Mouse (Mus musculus): ENCODE data around the gene Btnl10.

Btnl10 gene

GRCm38 (mm10) chr11:58917745-58918366 is at the start of gene Btnl10:
TSS of gene Btnl10 (plus strand) at chr11:58917908.
- peak; percentile 82 for DNase-seq

- DNase-seq = no peak
Observed at GRCm38 (mm10) chr11:58867954-58868330, 49.8 kb upstream of the Btnl10 start.

GRCm38 (mm10) chr11:58870961-58871360 is 46.7 kb upstream of the Btnl10 start:
- no peak for DNase-seq

GRCm38 (mm10) chr11:58883756-58884155 is 34.0 kb upstream of the Btnl10 start:
- DNase-seq = no peak

- no peak for DNase-seq
Observed at GRCm38 (mm10) chr11:58890511-58890910, 27.2 kb upstream of the Btnl10 start.

GRCm38 (mm10) chr11:58894456-58894855 is 23.3 kb upstream of the Btnl10 start:
- DNase-seq = no peak

GRCm38 (mm10) chr11:58897485-58897884 is 20.2 kb upstream of the Btnl10 start:
- no peak for DNase-seq

- DNase-seq = peak; percentile 77
Observed at GRCm38 (mm10) chr11:58901080-58901479, 16.6 kb upstream of the Btnl10 start.

- peak; percentile 98 for DNase-seq
Observed at GRCm38 (mm10) chr11:58903511-58904409, 13.9 kb upstream of the Btnl10 start, which contains the start of gene Zfp39. TSS of gene Zfp39 (minus strand) at chr11:58904225.

- DNase-seq = no peak
Observed at GRCm38 (mm10) chr11:58904410-58904718, 13.3 kb upstream of the Btnl10 start.

GRCm38 (mm10) chr11:58904838-58905237 is 12.9 kb upstream of the Btnl10 start:
- DNase-seq = peak; percentile 68

- peak; percentile 62 for DNase-seq
Observed at GRCm38 (mm10) chr11:58913776-58914175, 3.9 kb upstream of the Btnl10 start.

- DNase-seq = peak; percentile 68
Observed at GRCm38 (mm10) chr11:58914461-58915028, 3.2 kb upstream of the Btnl10 start.

- peak; percentile 92 for DNase-seq
Observed at GRCm38 (mm10) chr11:58916879-58917744, 596 bp upstream of the Btnl10 start.

- peak; percentile 56 for DNase-seq
Observed at GRCm38 (mm10) chr11:58918759-58919158, 1.1 kb downstream of the Btnl10 start.

GRCm38 (mm10) chr11:58922420-58922819 is 4.7 kb downstream of the Btnl10 start:
- no peak for DNase-seq

- DNase-seq = no peak
Observed at GRCm38 (mm10) chr11:58926651-58927050, 8.9 kb downstream of the Btnl10 start.

GRCm38 (mm10) chr11:58927053-58927452 is 9.3 kb downstream of the Btnl10 start:
- no peak for DNase-seq

- peak; percentile 86 for DNase-seq
Observed at GRCm38 (mm10) chr11:58927790-58928651, 10.3 kb downstream of the Btnl10 start.

GRCm38 (mm10) chr11:58929055-58929454 is 11.3 kb downstream of the Btnl10 start:
- DNase-seq = no peak

GRCm38 (mm10) chr11:58929641-58930040 is 11.9 kb downstream of the Btnl10 start:
- DNase-seq = no peak

- peak; percentile 54 for DNase-seq
Observed at GRCm38 (mm10) chr11:58930254-58930653, 12.5 kb downstream of the Btnl10 start.
